Mouse (Mus musculus) CH12.LX (cell line): ENCODE measurements around the gene Cbx1. TPM values are rescaled to one million over a fixed set of nuclear protein-coding genes. Genes with fewer than 3 reads are reported as not detected.

Experiments
- DNase-seq: peaks from one replicate; pipeline ENCODE4 v3.0.0-alpha.2; 2013; ENCODE audit errors: extremely low read depth
- H3K27ac ChIP-seq: 2 replicates; pipeline ENCODE4 v1.5.1; 2012; ENCODE audit warnings: low read depth, mild to moderate bottlenecking, control low read depth, moderate library complexity; ENCODE audit not compliant: insufficient read depth
- H3K27me3 ChIP-seq: replicated peaks from 2 replicates; pipeline ENCODE3; 2012; ENCODE audit warnings: inconsistent platforms
- H3K36me3 ChIP-seq, 2 experiments: replicated peaks in 1 of 2; 2 replicates each; pipeline versions ENCODE3 to v1.6.1; 2012; ENCODE audit warnings: inconsistent platforms in 1 of 2, low read length in 1 of 2, mild to moderate bottlenecking in 1 of 2, mixed read lengths in 1 of 2, moderate library complexity in 1 of 2; ENCODE audit not compliant: control insufficient read depth in 1 of 2, insufficient read depth in 1 of 2
- H3K4me1 ChIP-seq, 2 experiments: 2 replicates each; pipeline ENCODE4 v1.6.1; 2012; ENCODE audit warnings: inconsistent platforms in 1 of 2, moderate library complexity in 1 of 2; ENCODE audit not compliant: insufficient read depth in 2 of 2, control insufficient read depth in 1 of 2
- H3K4me2 ChIP-seq: 2 replicates; pipeline ENCODE4 v1.6.1; 2012; ENCODE audit warnings: low read depth, mild to moderate bottlenecking, control low read depth; ENCODE audit not compliant: poor library complexity, insufficient read depth, severe bottlenecking
- H3K4me3 ChIP-seq, 3 experiments: fragments of 150-350 bp in 1 of 3; sonication (generic) in 1 of 3; replicated peaks in 1 of 3; 2 replicates each; pipeline versions ENCODE3 to v1.5.1; 2011 to 2012; ENCODE audit warnings: low read depth in 2 of 3, low read length in 2 of 3, mild to moderate bottlenecking in 2 of 3, moderate library complexity in 2 of 3, control low read depth in 1 of 3, improper control_type of control experiment in 1 of 3, inconsistent platforms in 1 of 3, mixed read lengths in 1 of 3; ENCODE audit not compliant: poor library complexity in 1 of 3
- H3K79me2 ChIP-seq: replicated peaks from 2 replicates; pipeline ENCODE4 v1.6.1; 2012; ENCODE audit warnings: mild to moderate bottlenecking, moderate library complexity; ENCODE audit not compliant: control insufficient read depth, poor library complexity, insufficient read depth, severe bottlenecking; ENCODE audit errors: extremely low read depth
- H3K9ac ChIP-seq: 2 replicates; pipeline ENCODE4 v1.6.1; 2012; ENCODE audit warnings: low read depth, mild to moderate bottlenecking, control low read depth, moderate library complexity; ENCODE audit not compliant: insufficient read depth
- H3K9me3 ChIP-seq: replicated peaks from 2 replicates; pipeline ENCODE3; 2012; ENCODE audit warnings: low read length, inconsistent platforms, mixed read lengths
- CHD1 ChIP-seq: IDR thresholded peaks from 2 replicates; pipeline ENCODE4 v1.6.1; 2012; ENCODE audit warnings: low read depth, low read length, improper control_type of control experiment, inconsistent platforms
- CHD2 ChIP-seq: IDR thresholded peaks from 2 replicates; pipeline ENCODE4 v1.6.1; 2011; ENCODE audit warnings: low read length, improper control_type of control experiment
- CTCF ChIP-seq, 2 experiments: IDR thresholded peaks in 1 of 2; conservative IDR thresholded peaks in 1 of 2; 2 replicates each; pipeline ENCODE4 v1.5.1; 2011 to 2012; ENCODE audit warnings: low read depth in 2 of 2, low read length in 2 of 2, improper control_type of control experiment in 1 of 2, inconsistent platforms in 1 of 2, mild to moderate bottlenecking in 1 of 2, moderate library complexity in 1 of 2
- ELF1 ChIP-seq: IDR thresholded peaks from 2 replicates; pipeline ENCODE4 v1.6.1; 2014; ENCODE audit warnings: low read depth, mild to moderate bottlenecking, inconsistent platforms, low read length, improper control_type of control experiment
- EP300 ChIP-seq: IDR thresholded peaks from 2 replicates; pipeline ENCODE4 v1.6.1; 2011; ENCODE audit warnings: low read length, improper control_type of control experiment
- HCFC1 ChIP-seq: IDR thresholded peaks from 2 replicates; pipeline ENCODE4 v1.6.1; 2012; ENCODE audit warnings: low read depth, mild to moderate bottlenecking, inconsistent platforms, low read length, improper control_type of control experiment
- IRF4 ChIP-seq: IDR thresholded peaks from 2 replicates; pipeline ENCODE4 v1.6.1; 2014; ENCODE audit warnings: low read depth, mild to moderate bottlenecking, inconsistent platforms, low read length, improper control_type of control experiment
- KAT2A ChIP-seq: IDR thresholded peaks from 2 replicates; pipeline ENCODE4 v1.6.1; 2012; ENCODE audit warnings: low read length, improper control_type of control experiment, inconsistent platforms; ENCODE audit not compliant: insufficient replicate concordance
- MXI1 ChIP-seq: IDR thresholded peaks from 2 replicates; pipeline ENCODE4 v1.6.1; 2011; ENCODE audit warnings: mild to moderate bottlenecking, low read depth, low read length, improper control_type of control experiment
- MYC ChIP-seq: IDR thresholded peaks from 2 replicates; pipeline ENCODE4 v1.6.1; 2011; ENCODE audit warnings: low read depth, mild to moderate bottlenecking, improper control_type of control experiment, low read length
- PAX5 ChIP-seq: IDR thresholded peaks from 2 replicates; pipeline ENCODE4 v1.6.1; 2012; ENCODE audit warnings: low read length, inconsistent platforms, mixed read lengths
- POLR2A ChIP-seq: IDR thresholded peaks from 2 replicates; pipeline ENCODE4 v1.6.1; 2011; ENCODE audit warnings: low read depth, mild to moderate bottlenecking, improper control_type of control experiment, low read length
- POLR2AphosphoS2 ChIP-seq: IDR thresholded peaks from 2 replicates; pipeline ENCODE4 v1.6.1; 2011; ENCODE audit warnings: low read depth, low read length, improper control_type of control experiment
- RCOR1 ChIP-seq: conservative IDR thresholded peaks from 2 replicates; pipeline ENCODE4 v1.6.1; 2012; ENCODE audit warnings: low read depth, mild to moderate bottlenecking, inconsistent platforms, low read length, improper control_type of control experiment
- SIN3A ChIP-seq: IDR thresholded peaks from 2 replicates; pipeline ENCODE4 v1.6.1; 2012; ENCODE audit warnings: low read length, improper control_type of control experiment, inconsistent platforms
- SMC3 ChIP-seq: IDR thresholded peaks from 2 replicates; pipeline ENCODE4 v1.6.1; 2011; ENCODE audit warnings: low read depth, low read length, improper control_type of control experiment
- UBTF ChIP-seq: IDR thresholded peaks from 2 replicates; pipeline ENCODE4 v1.6.1; 2012; ENCODE audit warnings: low read depth, mild to moderate bottlenecking, inconsistent platforms, low read length, improper control_type of control experiment, moderate library complexity
- ZC3H11A ChIP-seq: IDR thresholded peaks from 2 replicates; pipeline ENCODE4 v1.6.1; 2012; ENCODE audit warnings: low read depth, mild to moderate bottlenecking, inconsistent platforms, low read length, improper control_type of control experiment
- ZMIZ1 ChIP-seq: IDR thresholded peaks from 2 replicates; pipeline ENCODE4 v1.6.1; 2012; ENCODE audit warnings: low read depth, mild to moderate bottlenecking, inconsistent platforms, low read length, improper control_type of control experiment
- ZNF384 ChIP-seq: IDR thresholded peaks from 2 replicates; pipeline ENCODE4 v1.6.1; 2012; ENCODE audit warnings: low read depth, low read length, improper control_type of control experiment, inconsistent platforms
- dilution Hi-C: fragments of 300-500 bp; cut with MboI; formaldehyde crosslinking; loops from 2 replicates; pipeline ENCODE4 v1.14.3; 2020; ENCODE audit warnings: low sequenced_read_pairs; ENCODE audit not compliant: extremely low pct_unique_long_range_greater_than_20kb, extremely low pct_ligation_motif_present
- in situ Hi-C: fragments of 300-500 bp; cut with MboI; formaldehyde crosslinking; loops from 3 replicates; pipeline ENCODE4 v1.14.3; 2019; ENCODE audit warnings: low sequenced_read_pairs, low pct_ligation_motif_present, low pct_unique_long_range_greater_than_20kb, mixed read lengths
- polyA plus RNA-seq: library from polyadenylated mRNA; unstranded; fragments of >175 nt; gene quantifications from 2 replicates; pipeline ENCODE4 v1.2.1, GENCODE M21; 2012; ENCODE audit warnings: low read depth; ENCODE audit not compliant: insufficient read length
- total RNA-seq, 2 experiments: library from RNA; depleted of rRNA; stranded (reverse); fragments of 300-350 nt in 1 of 2; fragments of >200 nt in 1 of 2; gene quantifications; 2 replicates each; pipeline ENCODE4 v1.2.3; 2012 to 2014

The Cbx1 gene
- total and polyA plus RNA-seq, 3 experiments, result 115 to 223 (median 144) TPM

- Histone ChIP-seq H3K9me3 (no peaks in the 10 kb centered on the region), H3K27me3 (no peaks in the 10 kb centered on the region), H3K4me1 (peaks cover 38 to 57% of the 10 kb centered on the region in 2 experiments), H3K4me3 (no peak overlapping the region), H3K79me2 (peaks cover 58% of the 10 kb centered on the region), H3K9ac (no peak overlapping the region), H3K36me3 (peaks cover 82 to 97% of the 10 kb centered on the region in 2 experiments), H3K4me2 (no peak overlapping the region), H3K27ac (no peak overlapping the region)
- in situ Hi-C loops, result no loop called here
- dilution Hi-C loops, result no loop called here
- DNase-seq, result no peak
- TF ChIP-seq ELF1, result no peak
- TF ChIP-seq MYC, result no peak
- peak; percentile 57 for TF ChIP-seq ZMIZ1
- TF ChIP-seq PAX5, result no peak
- TF ChIP-seq RCOR1, result no peak
- no peak for TF ChIP-seq SIN3A
- TF ChIP-seq SMC3, result no peak
- no peak for TF ChIP-seq UBTF
- no peak for TF ChIP-seq POLR2A
- no peak for TF ChIP-seq IRF4
- TF ChIP-seq CHD1, result no peak
- no peak for TF ChIP-seq KAT2A
- TF ChIP-seq MXI1, result no peak
- no peak for TF ChIP-seq ZNF384
- no peak for TF ChIP-seq EP300
- peak; percentile 79; the same call in 1 of the 2 replicates for TF ChIP-seq POLR2AphosphoS2
These were observed 27.6 kb downstream of the Cbx1 start for GRCm38 (mm10) chr11:96816494-96816893.

GRCm38 (mm10) chr11:96816979-96817378, 28.1 kb downstream of the Cbx1 start:
- in situ Hi-C loops (no loop called here), dilution Hi-C loops (no loop called here)
- peaks cover 38 to 60% of the 10 kb centered on the region in 2 experiments for H3K4me1 ChIP-seq
- peaks cover 82 to 97% of the 10 kb centered on the region in 2 experiments for H3K36me3 ChIP-seq
- no peak for DNase-seq
- H3K9ac ChIP-seq, result no peak overlapping the region
- H3K27ac ChIP-seq, result no peak overlapping the region
- no peak overlapping the region for H3K4me3 ChIP-seq
- no peak for TF ChIP-seq CHD1
- TF ChIP-seq ZMIZ1, result peak; percentile 66
- no peak for TF ChIP-seq ZC3H11A
- no peak for TF ChIP-seq CTCF (conservative IDR thresholded peaks at IDR 0.05 in 1 of 2, IDR thresholded peaks at IDR 0.05 in 1 of 2; ENCODE audit: low read depth in 2 of 2, low read length in 2 of 2)
- TF ChIP-seq CHD2, result 0 out of 2 replicates have a peak, but pooled peaks have one; percentile 16
- TF ChIP-seq POLR2A, result peak; percentile 29; the same call in 1 of the 2 replicates
- no peak for TF ChIP-seq HCFC1
- no peak for TF ChIP-seq SIN3A
- no peaks in the 10 kb centered on the region for H3K9me3 ChIP-seq
- H3K4me2 ChIP-seq, result no peak overlapping the region
- peaks cover 63% of the 10 kb centered on the region for H3K79me2 ChIP-seq
- H3K27me3 ChIP-seq, result no peaks in the 10 kb centered on the region
